Mouse (Mus musculus) embryonic facial prominence, embryonic 12.5 days (tissue): ENCODE data around the gene Cyfip1. TPM values are rescaled to one million over a fixed set of nuclear protein-coding genes. Genes with fewer than 3 reads are reported as not detected.

Experiments used
- ATAC-seq: fragments of 200-750 bp; cut with Nextera tagmentation; 2 replicates; pipeline ENCODE4 v1.8.0; 2017; ENCODE audit not compliant: insufficient number of reproducible peaks, insufficient read depth, low FRiP score, low TSS enrichment
- H3K27ac ChIP-seq: fragments of 300-500 bp; sonication (generic); 2 replicates; pipeline ENCODE4 v1.5.1; 2016; ENCODE audit warnings: mild to moderate bottlenecking
- H3K27me3 ChIP-seq: fragments of 300-500 bp; sonication (generic); 2 replicates; pipeline ENCODE4 v1.6.1; 2016; ENCODE audit warnings: mild to moderate bottlenecking, moderate library complexity
- H3K36me3 ChIP-seq: fragments of 300-500 bp; sonication (generic); 2 replicates; pipeline ENCODE4 v1.6.1; 2016; ENCODE audit warnings: mild to moderate bottlenecking
- H3K4me1 ChIP-seq: fragments of 300-500 bp; sonication (generic); 2 replicates; pipeline ENCODE4 v1.6.1; 2016
- H3K4me2 ChIP-seq: fragments of 300-500 bp; sonication (generic); replicated peaks from 2 replicates; pipeline ENCODE4 v1.6.1; 2016; ENCODE audit warnings: mild to moderate bottlenecking, moderate library complexity
- H3K4me3 ChIP-seq: fragments of 300-500 bp; sonication (generic); 2 replicates; pipeline ENCODE4 v1.5.1; 2016; ENCODE audit warnings: mild to moderate bottlenecking
- H3K9ac ChIP-seq: fragments of 300-500 bp; sonication (generic); 2 replicates; pipeline ENCODE4 v1.6.1; 2016; ENCODE audit warnings: mild to moderate bottlenecking, moderate library complexity
- H3K9me3 ChIP-seq: fragments of 300-500 bp; sonication (generic); 2 replicates; pipeline ENCODE4 v1.6.1; 2016; ENCODE audit warnings: mild to moderate bottlenecking, moderate library complexity
- WGBS: fragments of 180-500 bp; shearing (Covaris S2); methylation state at CpG from one replicate; pipeline ENCODE4 v1.1.7; 2016; 5-methylcytosine and 5-hydroxymethylcytosine counted together
- polyA plus RNA-seq: library from polyadenylated mRNA; unstranded; fragments of >200 nt; fragmentation: Nextera tagmentation; extraction: Ambion mirVana; gene quantifications from 2 replicates; pipeline ENCODE4 v1.2.1, GENCODE M21; 2016

Cyfip1 gene
- polyA plus RNA-seq, 1 experiment from 2014 or later = 122 TPM

DNA sequence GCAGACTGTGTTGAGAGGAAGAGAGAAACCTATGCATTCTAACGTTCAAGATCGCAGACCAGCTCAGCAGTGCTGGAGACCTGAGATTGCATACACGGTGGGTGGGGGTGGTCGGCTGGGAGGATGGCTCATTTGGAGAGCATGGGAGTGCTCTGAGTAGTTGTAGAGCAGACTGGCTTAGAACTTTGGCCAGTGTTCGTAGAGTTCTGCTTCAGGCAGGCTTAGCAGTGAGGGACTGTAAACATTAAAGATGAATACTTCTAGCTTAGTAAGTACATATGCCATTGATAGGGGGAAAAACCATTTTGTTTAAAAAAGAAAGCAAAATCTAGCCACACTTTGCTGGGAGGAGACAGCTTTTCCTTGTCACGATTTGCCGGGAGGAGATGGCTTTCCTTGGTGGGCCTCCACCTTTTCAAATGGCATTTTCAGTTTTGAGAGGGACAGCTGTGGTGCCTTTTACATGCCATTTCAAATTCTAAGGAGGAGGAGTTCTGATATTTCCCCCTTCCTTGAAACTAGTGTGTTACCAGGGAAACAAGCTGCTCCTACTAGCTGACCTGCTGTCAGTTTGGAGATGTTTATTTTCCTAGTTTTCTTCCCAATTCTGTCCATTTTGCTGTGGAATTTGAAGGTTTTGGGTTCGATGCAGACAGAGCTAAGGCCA lies 24.3 kb downstream of the Cyfip1 start:
- Histone ChIP-seq H3K4me3 (no peak overlapping the region), H3K4me2 (no peak overlapping the region), H3K27ac (no peak overlapping the region), H3K9ac (no peak overlapping the region), H3K4me1 (no peaks in the 10 kb centered on the region), H3K27me3 (no peaks in the 10 kb centered on the region), H3K9me3 (no peaks in the 10 kb centered on the region), H3K36me3 (no peaks in the 10 kb centered on the region)
- ATAC-seq = no peak
- WGBS = 82% methylated on average over 8 of the region's 8 CpGs

DNA sequence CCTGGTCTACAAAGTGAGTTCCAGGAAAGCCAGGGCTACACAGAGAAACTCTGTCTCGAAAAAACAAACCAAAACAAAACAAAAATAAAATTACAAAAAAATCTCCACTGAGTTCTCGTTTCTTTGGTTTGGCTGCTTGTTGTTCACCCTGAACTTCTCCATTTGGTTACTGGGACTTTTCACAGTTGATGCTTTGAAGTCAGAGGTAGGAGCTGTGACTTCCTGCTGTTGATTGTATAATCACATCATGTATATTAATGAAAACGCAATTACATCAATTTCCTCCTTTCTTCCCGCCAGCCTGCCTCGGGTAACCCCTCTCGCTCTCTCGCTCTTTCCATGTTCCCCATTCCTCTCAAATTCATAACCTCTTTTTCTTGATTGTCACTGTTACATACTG lies 26.7 kb downstream of the Cyfip1 start:
- peaks cover 6% of the 10 kb centered on the region for H3K36me3 ChIP-seq
- H3K9me3 ChIP-seq = no peaks in the 10 kb centered on the region
- H3K4me3 ChIP-seq = no peak overlapping the region
- H3K9ac ChIP-seq = no peak overlapping the region
- H3K4me1 ChIP-seq = no peaks in the 10 kb centered on the region
- WGBS = 79% methylated on average over 7 of the region's 7 CpGs
- H3K4me2 ChIP-seq = no peak overlapping the region
- no peaks in the 10 kb centered on the region for H3K27me3 ChIP-seq
- no peak for ATAC-seq
- no peak overlapping the region for H3K27ac ChIP-seq

DNA sequence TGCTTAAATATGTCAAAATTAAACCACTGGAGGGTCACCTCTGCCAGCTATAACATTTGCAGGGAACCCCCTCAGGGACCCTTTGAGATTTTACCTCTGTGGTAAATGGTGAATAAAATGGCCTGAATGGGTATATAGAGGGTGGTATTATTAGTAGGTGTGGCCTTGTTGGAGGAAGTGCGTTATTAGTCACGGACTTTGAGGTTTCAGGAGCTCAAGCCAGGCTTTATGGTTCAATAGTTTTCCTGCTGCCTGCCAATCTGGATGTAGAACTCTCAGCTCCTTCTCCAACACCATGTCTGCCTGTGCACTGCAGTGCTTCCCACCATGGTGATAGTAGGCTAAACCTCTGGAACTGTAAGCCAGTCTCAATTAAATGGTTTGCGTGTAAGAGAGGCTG lies 27.7 kb downstream of the Cyfip1 start:
- Histone ChIP-seq H3K27ac (no peak overlapping the region), H3K4me1 (no peaks in the 10 kb centered on the region), H3K4me3 (no peak overlapping the region), H3K36me3 (peaks cover 14% of the 10 kb centered on the region), H3K4me2 (no peak overlapping the region), H3K27me3 (no peaks in the 10 kb centered on the region), H3K9me3 (no peaks in the 10 kb centered on the region), H3K9ac (no peak overlapping the region)
- WGBS = 75% methylated on average over 3 of the region's 3 CpGs
- ATAC-seq = no peak

DNA sequence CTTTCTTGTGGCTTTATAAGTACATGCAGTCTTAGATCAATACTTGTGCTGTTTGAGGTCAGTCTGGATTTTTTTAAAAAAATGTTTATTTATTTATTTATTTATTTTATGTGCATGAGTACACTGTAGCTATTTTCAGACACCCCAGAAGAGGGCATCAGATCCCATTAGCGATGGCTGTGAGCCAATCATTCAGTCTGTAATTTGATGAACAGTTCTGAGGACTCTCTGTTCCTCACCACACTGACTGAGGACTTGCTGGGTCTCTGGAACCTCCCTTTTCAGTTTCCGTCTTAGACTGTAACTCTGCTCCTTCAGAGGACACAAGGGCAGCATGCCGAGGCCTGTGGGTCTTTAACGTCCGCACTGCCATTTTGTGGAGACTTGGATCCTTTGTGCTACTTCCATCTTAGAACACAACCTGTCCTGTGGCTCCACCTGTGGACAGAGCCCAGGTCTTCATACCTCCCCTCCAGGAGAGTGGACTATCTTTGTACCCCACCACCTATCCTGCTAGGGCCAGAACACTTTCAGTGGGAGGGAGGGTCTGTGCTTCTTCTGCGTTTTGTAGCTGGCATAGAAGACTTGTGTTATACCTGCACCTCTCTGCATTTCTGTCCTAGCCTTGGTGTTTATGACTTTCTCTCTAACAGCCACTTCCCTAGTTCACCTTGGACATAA lies 28.9 kb downstream of the Cyfip1 start:
- Histone ChIP-seq H3K36me3 (peaks cover 22% of the 10 kb centered on the region), H3K9me3 (no peaks in the 10 kb centered on the region), H3K27me3 (no peaks in the 10 kb centered on the region), H3K27ac (no peak overlapping the region), H3K4me3 (no peak overlapping the region), H3K4me1 (no peaks in the 10 kb centered on the region), H3K9ac (no peak overlapping the region), H3K4me2 (no peak overlapping the region)
- WGBS = 90% methylated on average over 6 of the region's 6 CpGs
- ATAC-seq = no peak

DNA sequence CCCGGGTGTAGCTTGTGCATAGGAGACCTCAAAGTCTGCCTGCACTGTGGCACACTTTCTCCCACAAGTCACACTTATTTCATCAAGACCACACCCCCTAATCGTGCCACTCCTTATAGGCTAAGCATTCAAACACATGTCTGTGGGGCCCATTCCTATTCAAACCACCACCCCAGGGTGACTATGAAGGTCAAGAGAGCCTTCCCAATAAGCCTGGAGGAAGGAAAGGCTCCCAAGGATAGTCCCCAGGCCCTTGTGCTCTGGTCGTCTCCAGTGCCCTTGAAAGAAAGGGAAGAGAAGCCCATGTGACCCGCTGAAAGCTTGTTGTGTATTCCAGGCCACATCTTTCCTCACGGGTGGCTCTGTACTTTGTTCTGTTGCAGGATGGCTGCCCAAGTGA lies 29.9 kb downstream of the Cyfip1 start:
- Histone ChIP-seq H3K27ac (no peak overlapping the region), H3K4me1 (no peaks in the 10 kb centered on the region), H3K4me3 (no peak overlapping the region), H3K9me3 (no peaks in the 10 kb centered on the region), H3K4me2 (no peak overlapping the region), H3K9ac (no peak overlapping the region), H3K36me3 (peaks cover 28% of the 10 kb centered on the region), H3K27me3 (no peaks in the 10 kb centered on the region)
- ATAC-seq = no peak
- WGBS = 83% methylated on average over 5 of the region's 5 CpGs

DNA sequence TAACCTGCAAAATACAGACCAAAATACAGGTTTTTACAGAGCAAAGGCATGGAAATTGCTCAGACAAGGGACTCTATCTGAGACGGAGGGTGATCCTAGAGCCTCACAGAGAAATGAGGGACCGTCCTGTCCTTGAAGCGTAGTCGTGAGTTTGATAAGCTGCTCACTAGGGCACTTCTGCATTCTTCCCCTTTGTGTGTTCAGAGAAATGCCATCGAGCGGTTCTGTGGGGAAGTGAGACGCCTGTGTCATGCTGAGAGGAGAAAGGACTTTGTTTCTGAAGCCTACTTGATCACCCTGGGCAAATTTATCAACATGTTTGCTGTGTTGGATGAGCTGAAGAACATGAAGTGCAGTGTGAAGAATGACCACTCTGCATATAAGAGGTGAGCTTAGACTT lies 33.2 kb downstream of the Cyfip1 start:
- no peak for ATAC-seq
- no peak overlapping the region for H3K4me3 ChIP-seq
- no peaks in the 10 kb centered on the region for H3K4me1 ChIP-seq
- H3K36me3 ChIP-seq = peaks cover 57% of the 10 kb centered on the region
- no peak overlapping the region for H3K27ac ChIP-seq
- H3K9me3 ChIP-seq = no peaks in the 10 kb centered on the region
- H3K4me2 ChIP-seq = no peak overlapping the region
- no peak overlapping the region for H3K9ac ChIP-seq
- 89% methylated on average over 7 of the region's 7 CpGs for WGBS
- no peaks in the 10 kb centered on the region for H3K27me3 ChIP-seq

DNA sequence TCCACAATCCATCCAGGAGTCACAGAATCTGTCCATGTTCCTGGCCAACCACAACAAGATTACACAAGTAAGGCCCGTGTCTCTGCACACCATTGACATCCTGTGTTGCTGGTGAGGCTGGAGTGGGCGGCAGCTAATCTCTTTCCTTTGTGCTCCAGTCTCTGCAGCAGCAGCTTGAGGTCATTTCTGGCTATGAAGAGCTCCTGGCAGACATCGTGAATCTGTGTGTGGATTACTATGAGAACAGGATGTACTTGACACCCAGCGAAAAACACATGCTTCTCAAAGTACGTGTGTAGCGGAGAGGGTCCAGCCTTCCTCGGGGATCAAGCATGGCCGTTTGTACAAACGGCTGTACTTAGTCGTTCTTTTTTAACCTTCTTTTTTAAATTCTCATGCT lies 36.2 kb downstream of the Cyfip1 start:
- Histone ChIP-seq H3K27ac (no peak overlapping the region), H3K4me3 (no peak overlapping the region), H3K27me3 (no peaks in the 10 kb centered on the region), H3K9me3 (no peaks in the 10 kb centered on the region), H3K36me3 (peaks cover 82% of the 10 kb centered on the region), H3K4me1 (no peaks in the 10 kb centered on the region), H3K4me2 (no peak overlapping the region), H3K9ac (no peak overlapping the region)
- WGBS = 92% methylated on average over 10 of the region's 10 CpGs
- no peak for ATAC-seq

DNA sequence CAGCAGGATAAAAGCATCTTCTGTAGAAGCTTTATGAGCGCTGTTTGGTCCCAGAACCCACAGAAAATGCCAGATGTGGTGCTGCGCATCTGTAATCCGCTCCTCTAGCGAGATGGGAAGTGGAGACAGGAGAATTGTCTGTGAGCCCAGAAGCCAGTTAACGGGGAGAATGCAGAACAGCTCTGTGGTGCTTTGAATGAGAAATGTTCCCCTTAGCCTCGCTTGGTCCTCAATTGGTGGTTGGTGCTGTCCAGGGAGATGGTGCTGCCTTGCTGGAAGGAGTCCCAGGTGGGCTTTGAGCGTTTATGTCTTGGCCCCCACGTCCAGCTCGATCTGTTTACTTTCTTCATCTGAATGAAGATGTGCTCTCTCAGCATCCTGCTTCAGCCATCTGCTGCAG lies 39.3 kb downstream of the Cyfip1 start:
- Histone ChIP-seq H3K9me3 (no peaks in the 10 kb centered on the region), H3K4me1 (no peaks in the 10 kb centered on the region), H3K9ac (no peak overlapping the region), H3K27ac (no peak overlapping the region), H3K4me2 (no peak overlapping the region), H3K36me3 (peaks cover 56% of the 10 kb centered on the region), H3K27me3 (no peaks in the 10 kb centered on the region), H3K4me3 (no peak overlapping the region)
- ATAC-seq = no peak
- 91% methylated on average over 9 of the region's 9 CpGs for WGBS

DNA sequence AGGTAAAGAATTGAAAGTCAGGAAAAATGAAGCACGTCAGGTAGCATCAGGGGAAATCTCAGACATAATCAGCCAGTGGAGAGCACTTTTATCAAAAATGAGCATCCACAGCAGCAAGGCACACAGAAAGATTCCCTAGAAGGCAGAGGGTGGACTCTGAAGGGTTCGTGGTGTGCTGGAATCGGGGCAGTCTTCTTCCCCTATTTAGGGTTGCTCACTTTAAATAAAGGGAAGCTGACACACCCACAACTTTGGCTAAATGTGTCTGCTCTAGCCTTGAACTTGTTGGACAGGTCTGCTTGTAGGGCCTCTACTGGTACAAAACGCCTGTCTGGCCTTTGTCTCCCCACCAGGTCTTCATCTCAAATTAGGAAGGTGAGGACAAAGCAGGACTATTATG lies 47.1 kb downstream of the Cyfip1 start:
- ATAC-seq = no peak
- peaks cover 41% of the 10 kb centered on the region for H3K36me3 ChIP-seq

DNA sequence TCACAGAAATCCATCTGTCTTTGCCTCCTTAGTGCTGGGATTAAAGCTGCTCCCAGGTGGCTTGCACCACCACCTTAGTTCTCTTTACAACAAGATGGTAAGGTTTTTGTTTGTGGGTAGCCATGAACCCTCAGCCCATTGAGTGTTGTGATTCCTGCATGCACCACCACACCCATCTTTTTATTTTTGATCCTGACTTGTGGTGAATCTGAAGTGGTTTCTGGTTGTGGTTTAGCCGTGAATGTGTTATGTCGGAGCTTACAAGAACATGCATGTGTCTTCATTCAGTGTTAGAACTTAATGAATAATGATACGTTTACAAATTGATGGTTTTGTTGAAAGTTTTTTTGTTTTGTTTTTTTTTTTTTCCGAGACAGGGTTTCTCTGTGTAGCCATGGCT lies 48.5 kb downstream of the Cyfip1 start:
- no peak overlapping the region for H3K4me2 ChIP-seq
- ATAC-seq = no peak
- H3K4me1 ChIP-seq = no peaks in the 10 kb centered on the region
- no peak overlapping the region for H3K4me3 ChIP-seq
- 89% methylated on average over 4 of the region's 4 CpGs for WGBS
- H3K36me3 ChIP-seq = peaks cover 50% of the 10 kb centered on the region
- no peaks in the 10 kb centered on the region for H3K9me3 ChIP-seq
- H3K27me3 ChIP-seq = no peaks in the 10 kb centered on the region
- no peak overlapping the region for H3K27ac ChIP-seq
- no peak overlapping the region for H3K9ac ChIP-seq

More for the DNA sequence above, 47.1 kb downstream of the Cyfip1 start:
- no peaks in the 10 kb centered on the region for H3K27me3 ChIP-seq
- 89% methylated on average over 4 of the region's 4 CpGs for WGBS
- no peak overlapping the region for H3K4me2 ChIP-seq
- no peak overlapping the region for H3K9ac ChIP-seq
- H3K27ac ChIP-seq = no peak overlapping the region
- H3K4me3 ChIP-seq = no peak overlapping the region
- no peaks in the 10 kb centered on the region for H3K4me1 ChIP-seq
- H3K9me3 ChIP-seq = no peaks in the 10 kb centered on the region

DNA sequence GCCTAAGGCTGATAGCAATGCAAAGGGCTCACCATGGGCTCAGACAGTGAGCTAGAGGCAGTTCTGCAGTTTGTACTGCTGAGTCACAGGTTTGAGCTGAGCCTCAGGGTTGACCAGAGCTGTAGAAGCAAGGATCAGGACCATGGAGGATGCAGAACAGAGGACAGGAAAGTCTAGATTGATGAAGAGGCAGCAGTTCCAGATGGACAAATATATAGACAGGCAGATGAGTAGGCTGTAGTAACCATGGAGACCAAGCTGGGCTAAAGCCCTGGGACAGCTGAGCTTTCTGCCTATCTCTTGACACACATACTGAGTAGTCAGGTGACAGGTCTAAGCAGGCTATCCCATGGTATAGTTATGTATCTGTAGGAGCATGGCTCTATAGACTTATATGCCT lies 49.2 kb downstream of the Cyfip1 start:
- Histone ChIP-seq H3K4me2 (no peak overlapping the region), H3K36me3 (peaks cover 51% of the 10 kb centered on the region), H3K27ac (no peak overlapping the region), H3K4me3 (no peak overlapping the region), H3K27me3 (no peaks in the 10 kb centered on the region), H3K4me1 (no peaks in the 10 kb centered on the region), H3K9ac (no peak overlapping the region), H3K9me3 (no peaks in the 10 kb centered on the region)
- ATAC-seq = no peak; the same call in 1 of the 2 replicates

DNA sequence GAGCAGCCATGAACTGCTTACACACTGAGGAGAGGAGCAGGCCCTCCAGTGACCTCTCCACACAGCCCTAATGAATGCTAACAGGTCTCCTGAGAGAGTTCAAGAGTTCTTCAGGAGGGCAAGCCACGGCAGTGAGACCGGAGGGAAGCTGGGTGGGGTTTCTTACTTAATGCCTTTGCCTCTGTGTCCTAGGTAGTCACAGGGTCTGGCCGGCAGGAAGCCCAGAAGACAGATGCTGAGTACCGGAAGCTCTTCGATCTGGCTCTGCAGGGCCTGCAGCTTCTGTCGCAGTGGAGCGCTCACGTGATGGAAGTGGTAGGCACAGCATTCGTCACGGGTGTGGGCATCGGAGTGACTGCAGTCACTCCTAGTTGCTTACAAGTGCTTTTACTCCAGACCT lies 50.3 kb downstream of the Cyfip1 start:
- Histone ChIP-seq H3K9ac (no peak overlapping the region), H3K4me2 (no peak overlapping the region), H3K27me3 (no peaks in the 10 kb centered on the region), H3K36me3 (peaks cover 59% of the 10 kb centered on the region), H3K9me3 (no peaks in the 10 kb centered on the region), H3K4me3 (no peak overlapping the region), H3K4me1 (no peaks in the 10 kb centered on the region), H3K27ac (no peak overlapping the region)
- ATAC-seq = no peak
- WGBS = 87% methylated on average over 11 of the region's 11 CpGs
